Mouse (Mus musculus): ENCODE measurements at regions not wholly inside any gene's neighbourhood (a gene's known extent, or its start where the extent isn't known, plus 50 kb on each side); places are given as distances from the start of the nearest gene placed in this dataset.

GRCm38 (mm10) chr6:110120406-110120805 is 525.0 kb upstream of the Grm7 start:
- H3K27me3 ChIP-seq (ENCODE audit: low read depth, poor library complexity, severe bottlenecking) = peaks cover 50% of the 10 kb centered on the region
- WGBS = 85% methylated on average over 1 of the region's 1 CpGs
- H3K36me3 ChIP-seq = no peaks in the 10 kb centered on the region
- H3K27ac ChIP-seq (replicated peaks) = no peak overlapping the region
- DNase-seq (ENCODE audit: low spot score) = no peak
- H3K4me3 ChIP-seq = no peak overlapping the region
- H3K9me3 ChIP-seq (replicated peaks) = no peaks in the 10 kb centered on the region
- no peaks in the 10 kb centered on the region for H3K4me1 ChIP-seq

- Histone ChIP-seq H3K27ac (replicated peaks) (no peak overlapping the region), H3K27me3 (ENCODE audit: low read depth, poor library complexity, severe bottlenecking) (no peaks in the 10 kb centered on the region), H3K9me3 (replicated peaks) (no peaks in the 10 kb centered on the region), H3K36me3 (no peaks in the 10 kb centered on the region), H3K4me1 (no peaks in the 10 kb centered on the region; the same call in 1 of the 2 replicates), H3K4me3 (no peak overlapping the region)
- DNase-seq (ENCODE audit: low spot score) = no peak
- 90% methylated on average over 3 of the region's 3 CpGs for WGBS
Measured at GRCm38 (mm10) chr6:110132271-110132670, 513.1 kb upstream of the Grm7 start.

- Histone ChIP-seq H3K4me1 (no peaks in the 10 kb centered on the region; the same call in 1 of the 2 replicates), H3K36me3 (no peaks in the 10 kb centered on the region), H3K9me3 (replicated peaks) (no peaks in the 10 kb centered on the region), H3K27me3 (ENCODE audit: low read depth, poor library complexity, severe bottlenecking) (no peaks in the 10 kb centered on the region), H3K4me3 (no peak overlapping the region), H3K27ac (replicated peaks) (no peak overlapping the region)
- DNase-seq (ENCODE audit: low spot score) = no peak
- 92% methylated on average over 1 of the region's 1 CpGs for WGBS
Measured at GRCm38 (mm10) chr6:110133587-110133986, 511.8 kb upstream of the Grm7 start.

- WGBS = 65% methylated on average over 7 of the region's 7 CpGs
- H3K27me3 ChIP-seq (ENCODE audit: low read depth, poor library complexity, severe bottlenecking) = no peaks in the 10 kb centered on the region
- no peaks in the 10 kb centered on the region for H3K36me3 ChIP-seq
- H3K27ac ChIP-seq (replicated peaks) = no peak overlapping the region
- no peaks in the 10 kb centered on the region; the same call in 1 of the 2 replicates for H3K4me1 ChIP-seq
- no peak for DNase-seq (ENCODE audit: low spot score)
- H3K4me3 ChIP-seq = no peak overlapping the region
- no peaks in the 10 kb centered on the region for H3K9me3 ChIP-seq (replicated peaks)
Measured at GRCm38 (mm10) chr6:110137043-110137650, 508.2 kb upstream of the Grm7 start.

GRCm38 (mm10) chr6:110139396-110139795 is 506.0 kb upstream of the Grm7 start:
- no peak overlapping the region for H3K4me3 ChIP-seq
- H3K36me3 ChIP-seq = no peaks in the 10 kb centered on the region
- DNase-seq (ENCODE audit: low spot score) = no peak
- H3K27ac ChIP-seq (replicated peaks) = no peak overlapping the region
- H3K4me1 ChIP-seq = no peaks in the 10 kb centered on the region; the same call in 1 of the 2 replicates
- H3K27me3 ChIP-seq (ENCODE audit: low read depth, poor library complexity, severe bottlenecking) = no peaks in the 10 kb centered on the region
- WGBS = 88% methylated on average over 2 of the region's 2 CpGs
- no peaks in the 10 kb centered on the region for H3K9me3 ChIP-seq (replicated peaks)

- WGBS = 88% methylated on average over 2 of the region's 2 CpGs
- Histone ChIP-seq H3K9me3 (replicated peaks) (no peaks in the 10 kb centered on the region), H3K27me3 (ENCODE audit: low read depth, poor library complexity, severe bottlenecking) (no peaks in the 10 kb centered on the region), H3K4me3 (no peak overlapping the region), H3K27ac (replicated peaks) (no peak overlapping the region), H3K4me1 (no peaks in the 10 kb centered on the region), H3K36me3 (no peaks in the 10 kb centered on the region)
- no peak for DNase-seq (ENCODE audit: low spot score)
Measured at GRCm38 (mm10) chr6:110168539-110168938, 476.8 kb upstream of the Grm7 start.

- Histone ChIP-seq H3K27me3 (ENCODE audit: low read depth, poor library complexity, severe bottlenecking) (no peaks in the 10 kb centered on the region), H3K36me3 (no peaks in the 10 kb centered on the region), H3K4me1 (no peaks in the 10 kb centered on the region), H3K4me3 (no peak overlapping the region), H3K27ac (replicated peaks) (no peak overlapping the region), H3K9me3 (replicated peaks) (no peaks in the 10 kb centered on the region)
- 80% methylated on average over 2 of the region's 2 CpGs for WGBS
- DNase-seq (ENCODE audit: low spot score) = no peak
Measured at GRCm38 (mm10) chr6:110205973-110206372, 439.4 kb upstream of the Grm7 start.

- no peaks in the 10 kb centered on the region for H3K9me3 ChIP-seq (replicated peaks)
- DNase-seq (ENCODE audit: low spot score) = no peak
- no peaks in the 10 kb centered on the region for H3K4me1 ChIP-seq
- no peaks in the 10 kb centered on the region for H3K27me3 ChIP-seq (ENCODE audit: low read depth, poor library complexity, severe bottlenecking)
- no peaks in the 10 kb centered on the region for H3K36me3 ChIP-seq
- no peak overlapping the region for H3K4me3 ChIP-seq
- 90% methylated on average over 1 of the region's 1 CpGs for WGBS
- H3K27ac ChIP-seq (replicated peaks) = no peak overlapping the region
Measured at GRCm38 (mm10) chr6:110208822-110209221, 436.6 kb upstream of the Grm7 start.

- Histone ChIP-seq H3K9me3 (replicated peaks) (no peaks in the 10 kb centered on the region), H3K4me1 (no peaks in the 10 kb centered on the region), H3K27ac (replicated peaks) (no peak overlapping the region), H3K36me3 (no peaks in the 10 kb centered on the region), H3K4me3 (no peak overlapping the region), H3K27me3 (ENCODE audit: low read depth, poor library complexity, severe bottlenecking) (no peaks in the 10 kb centered on the region)
- no peak for DNase-seq (ENCODE audit: low spot score)
- WGBS = 88% methylated on average over 1 of the region's 1 CpGs
Measured at GRCm38 (mm10) chr6:110247490-110247889, 397.9 kb upstream of the Grm7 start.

GRCm38 (mm10) chr6:110296549-110296948 is 348.8 kb upstream of the Grm7 start:
- Histone ChIP-seq H3K9me3 (replicated peaks) (no peaks in the 10 kb centered on the region), H3K27me3 (ENCODE audit: low read depth, poor library complexity, severe bottlenecking) (no peaks in the 10 kb centered on the region), H3K4me1 (no peaks in the 10 kb centered on the region), H3K27ac (replicated peaks) (no peak overlapping the region), H3K4me3 (no peak overlapping the region), H3K36me3 (no peaks in the 10 kb centered on the region)
- 81% methylated on average over 2 of the region's 2 CpGs for WGBS
- no peak for DNase-seq (ENCODE audit: low spot score)
